Mouse (Mus musculus) midbrain, embryonic 11.5 days (tissue): ENCODE data around the gene Bbs7. TPM values are rescaled to one million over a fixed set of nuclear protein-coding genes. Genes with fewer than 3 reads are reported as not detected.
"Not testable (repeated sequence)": the region's sequence is repeated elsewhere in the genome, so short reads cannot be mapped to it uniquely, and the experiment has no call there.

Source experiments
- ATAC-seq: fragments of 200-750 bp; cut with Nextera tagmentation; 2 replicates; pipeline ENCODE4 v1.8.0; 2017; ENCODE audit warnings: moderate TSS enrichment, moderate library complexity; ENCODE audit not compliant: low FRiP score
- DNase-seq: peaks from one replicate; pipeline ENCODE4 v3.0.0; 2015; ENCODE audit warnings: low spot score; ENCODE audit errors: missing footprints
- H3K27ac ChIP-seq: fragments of 300-500 bp; sonication (generic); 2 replicates; pipeline ENCODE4 v1.5.1; 2014; ENCODE audit warnings: low read depth, low read length
- H3K27me3 ChIP-seq: fragments of 300-500 bp; sonication (generic); 2 replicates; pipeline ENCODE4 v1.6.1; 2014; ENCODE audit warnings: mild to moderate bottlenecking, low read length, moderate library complexity, mixed read lengths; ENCODE audit not compliant: control insufficient read depth, insufficient read depth
- H3K36me3 ChIP-seq: fragments of 300-500 bp; sonication (generic); 2 replicates; pipeline ENCODE4 v1.6.1; 2014; ENCODE audit warnings: mild to moderate bottlenecking, low read length, moderate library complexity, mixed read lengths; ENCODE audit not compliant: control insufficient read depth, insufficient read depth
- H3K4me1 ChIP-seq: fragments of 300-500 bp; sonication (generic); 2 replicates; pipeline ENCODE4 v1.6.1; 2014; ENCODE audit warnings: low read length; ENCODE audit not compliant: control insufficient read depth, insufficient read depth
- H3K4me2 ChIP-seq: fragments of 300-500 bp; sonication (generic); 2 replicates; pipeline ENCODE4 v1.6.1; 2014; ENCODE audit warnings: mild to moderate bottlenecking, moderate library complexity
- H3K4me3 ChIP-seq: fragments of 300-500 bp; sonication (generic); 2 replicates; pipeline ENCODE4 v1.5.1; 2014; ENCODE audit warnings: low read depth, low read length
- H3K9ac ChIP-seq: fragments of 300-500 bp; sonication (generic); 2 replicates; pipeline ENCODE4 v1.6.1; 2014; ENCODE audit warnings: low read length
- H3K9me3 ChIP-seq: fragments of 300-500 bp; sonication (generic); 2 replicates; pipeline ENCODE4 v1.6.1; 2016; ENCODE audit warnings: low read length; ENCODE audit not compliant: control insufficient read depth
- WGBS: fragments of 180-500 bp; shearing (Covaris S2); extraction: QIAGEN DNeasy Blood & Tissue Kit; methylation state at CpG from one replicate; pipeline ENCODE4 v1.1.7; 2014; 5-methylcytosine and 5-hydroxymethylcytosine counted together
- polyA plus RNA-seq: library from polyadenylated mRNA; unstranded; fragments of >200 nt; fragmentation: Nextera tagmentation; extraction: Ambion mirVana; gene quantifications from 2 replicates; pipeline ENCODE4 v1.2.1, GENCODE M21; 2014

Bbs7 gene
- 22.1 and 25.9 TPM in 2 replicates for polyA plus RNA-seq

DNA sequence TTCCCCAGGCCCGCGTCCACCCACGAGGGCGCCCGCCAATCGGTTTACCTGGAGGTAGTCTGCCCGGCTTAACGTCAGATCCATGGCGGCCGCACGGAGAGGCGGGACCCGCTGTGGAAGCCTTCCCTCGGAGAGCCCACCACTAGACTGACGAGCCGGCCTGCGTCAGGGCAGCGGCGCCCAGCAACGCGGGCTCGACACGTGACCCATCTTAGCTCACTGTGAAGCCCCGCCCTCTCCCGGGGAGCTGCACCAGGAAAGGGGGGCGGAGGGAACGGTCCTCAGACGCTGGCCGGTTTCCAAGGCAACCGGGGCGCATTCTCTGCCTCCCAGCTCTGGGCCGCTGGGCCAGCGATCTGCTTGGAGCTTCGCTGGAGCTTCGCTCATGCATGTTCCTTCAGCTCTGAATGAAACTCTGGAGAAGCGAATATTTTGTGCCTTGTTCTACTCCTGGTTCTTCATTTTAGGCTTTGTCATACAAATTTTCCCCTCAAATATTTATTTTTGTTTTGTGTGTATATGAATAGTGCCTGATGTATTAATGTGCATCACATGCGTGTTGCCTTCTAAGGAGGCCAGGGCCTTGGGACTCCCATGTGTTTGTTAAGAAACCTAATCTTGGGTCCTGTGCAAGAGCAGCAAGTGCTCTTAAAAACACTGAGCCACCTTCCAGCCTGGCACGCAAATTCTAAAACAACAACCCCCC, at the start of gene Bbs7:
Gene Bbs7, minus strand, starts transcription at position 276 of the 706 bp plus-strand sequence.
- Histone ChIP-seq H3K27me3 (no peaks in the 10 kb centered on the region), H3K36me3 (no peaks in the 10 kb centered on the region), H3K4me1 (peaks cover 2% of the 10 kb centered on the region), H3K4me3 (peak within 1 kb of the TSS; percentile 57), H3K4me2 (peak within 1 kb of the TSS; percentile 46), H3K27ac (no peak within 1 kb of the TSS), H3K9me3 (no peaks in the 10 kb centered on the region), H3K9ac (peak within 1 kb of the TSS; percentile 62)
- DNase-seq (peak; percentile 99), ATAC-seq (peak; percentile 100)
- WGBS = 3% methylated on average over 38 of the region's 38 CpGs

DNA sequence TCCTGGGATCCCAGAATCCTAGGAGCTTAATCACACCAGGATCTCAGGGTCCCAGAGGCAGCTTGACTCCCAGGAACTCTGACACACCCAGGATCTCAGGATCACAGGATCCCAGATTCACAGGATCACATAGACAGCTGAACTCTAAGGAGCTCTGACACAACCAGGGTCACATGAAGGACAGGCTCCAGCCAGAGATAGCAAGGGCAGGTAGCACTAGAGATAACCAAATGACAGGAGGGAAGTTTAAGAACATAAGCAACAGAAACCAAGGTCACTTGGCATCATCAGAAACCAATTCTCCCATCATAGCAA, 31.9 kb upstream of the Bbs7 start:
- not testable (repeated sequence) for H3K4me3 ChIP-seq, H3K9me3 ChIP-seq, H3K27me3 ChIP-seq, H3K4me1 ChIP-seq, ATAC-seq, DNase-seq, H3K27ac ChIP-seq, H3K4me2 ChIP-seq, H3K9ac ChIP-seq, H3K36me3 ChIP-seq

DNA sequence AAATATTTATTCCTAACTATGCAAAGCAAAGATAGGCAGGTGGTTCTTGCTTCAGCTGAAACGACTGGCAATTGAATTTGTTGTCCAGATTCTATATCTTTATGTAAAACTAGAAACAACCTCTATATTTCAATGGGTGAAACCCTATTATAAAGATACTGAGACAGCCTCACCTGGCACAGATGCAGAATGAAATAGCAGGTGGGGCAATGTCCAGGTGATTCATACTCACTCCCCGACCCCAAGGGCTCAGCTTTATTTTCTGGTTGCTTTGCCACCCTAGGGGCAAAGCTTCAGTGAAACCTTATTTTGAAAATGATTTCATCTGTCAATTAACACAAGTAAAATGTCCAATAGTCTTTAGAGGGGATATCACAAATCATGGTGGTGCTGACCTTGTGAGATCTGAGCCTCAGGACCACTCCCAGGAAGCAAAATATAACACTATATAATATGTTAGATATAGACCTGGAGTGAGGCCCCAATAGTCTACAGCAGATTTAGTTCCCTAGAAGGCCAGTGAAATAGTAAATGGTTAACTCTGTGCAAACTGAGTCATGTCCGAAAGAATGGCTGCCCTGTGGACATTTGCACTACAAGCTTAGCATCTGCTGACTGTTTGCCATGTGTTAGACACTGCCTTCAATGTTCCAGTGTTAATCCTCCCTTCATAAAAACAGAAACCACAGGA, 31.4 kb upstream of the Bbs7 start:
- H3K9me3 ChIP-seq = no peaks in the 10 kb centered on the region
- no peak overlapping the region for H3K9ac ChIP-seq
- WGBS = 78% methylated on average over 3 of the region's 3 CpGs
- no peak overlapping the region for H3K4me2 ChIP-seq
- H3K27me3 ChIP-seq = no peaks in the 10 kb centered on the region
- no peak overlapping the region for H3K4me3 ChIP-seq
- H3K4me1 ChIP-seq = no peaks in the 10 kb centered on the region
- H3K36me3 ChIP-seq = no peaks in the 10 kb centered on the region
- DNase-seq (no peak), ATAC-seq (no peak)
- no peak overlapping the region for H3K27ac ChIP-seq

DNA sequence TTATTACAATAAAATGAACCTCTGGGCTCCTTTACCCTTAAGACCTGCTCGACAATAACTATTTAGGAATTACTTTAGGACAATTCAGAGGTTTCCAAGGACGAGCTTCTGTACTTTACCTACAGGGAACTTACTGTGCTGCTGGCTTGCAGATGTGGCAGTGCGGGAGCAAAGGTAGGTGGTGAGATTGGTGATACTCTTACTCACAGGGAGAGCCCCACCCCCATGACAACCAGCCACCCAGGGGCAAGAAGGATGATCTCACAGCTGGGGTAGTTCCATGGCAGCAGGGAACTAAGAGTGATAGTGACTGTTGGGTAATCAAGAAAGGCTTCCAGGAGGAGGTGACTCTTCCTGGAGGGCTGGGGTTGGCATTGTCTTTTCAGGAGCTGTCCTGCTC, 30.1 kb upstream of the Bbs7 start:
- Histone ChIP-seq H3K27me3 (no peaks in the 10 kb centered on the region), H3K9me3 (no peaks in the 10 kb centered on the region), H3K4me3 (no peak overlapping the region), H3K27ac (no peak overlapping the region), H3K4me2 (no peak overlapping the region), H3K4me1 (no peaks in the 10 kb centered on the region), H3K36me3 (no peaks in the 10 kb centered on the region), H3K9ac (no peak overlapping the region)
- ATAC-seq (no peak), DNase-seq (no peak)
- WGBS = 75% methylated on average over 3 of the region's 3 CpGs

DNA sequence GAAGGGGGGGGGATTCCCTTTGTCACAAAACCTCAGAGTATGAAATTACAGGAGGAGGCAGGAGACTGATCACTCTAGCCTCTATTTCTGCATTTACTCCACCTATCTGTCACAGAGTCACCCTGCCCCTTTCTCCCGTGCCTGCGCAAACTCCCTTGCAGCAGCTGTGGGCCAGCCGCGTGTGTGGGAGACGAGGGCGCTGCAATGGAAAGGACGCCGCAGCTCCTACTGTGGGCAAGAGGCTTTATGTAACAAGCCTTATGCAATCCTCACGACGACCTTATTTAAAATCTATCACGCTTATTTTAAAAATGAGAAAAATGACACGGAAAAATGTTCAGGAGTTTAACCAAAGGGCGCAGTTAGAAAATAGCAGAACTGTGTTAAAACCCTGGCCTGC, 29.5 kb upstream of the Bbs7 start:
- ATAC-seq = no peak

DNA sequence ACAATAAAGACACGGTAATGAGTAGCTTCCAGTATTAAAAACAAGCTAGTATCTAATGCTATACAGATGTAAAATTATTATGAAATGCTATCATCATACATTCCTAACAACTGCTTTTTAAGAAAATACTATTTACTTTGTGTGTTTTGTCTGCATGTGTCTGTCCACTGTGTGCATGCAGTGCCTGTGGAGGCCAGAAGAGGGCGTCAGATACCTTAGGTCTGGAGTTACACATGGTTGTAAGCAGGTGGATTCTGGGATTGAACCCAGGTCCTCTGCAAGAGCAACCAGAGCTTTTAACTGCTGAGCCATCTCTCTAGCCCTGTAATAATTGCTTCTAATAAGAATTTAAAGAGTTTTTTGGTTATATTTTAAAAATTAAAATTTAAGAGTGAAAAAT, 27.5 kb upstream of the Bbs7 start:
- Histone ChIP-seq H3K4me2 (no peak overlapping the region), H3K4me1 (no peaks in the 10 kb centered on the region), H3K36me3 (no peaks in the 10 kb centered on the region), H3K9ac (no peak overlapping the region), H3K9me3 (no peaks in the 10 kb centered on the region), H3K27ac (no peak overlapping the region), H3K4me3 (no peak overlapping the region), H3K27me3 (no peaks in the 10 kb centered on the region)
- DNase-seq = no peak
- 59% methylated on average over 2 of the region's 2 CpGs for WGBS
- no peak for ATAC-seq

More for the DNA sequence above, 29.5 kb upstream of the Bbs7 start:
- Histone ChIP-seq H3K9ac (no peak overlapping the region), H3K27me3 (no peaks in the 10 kb centered on the region), H3K36me3 (no peaks in the 10 kb centered on the region), H3K4me1 (no peaks in the 10 kb centered on the region), H3K9me3 (no peaks in the 10 kb centered on the region), H3K27ac (no peak overlapping the region), H3K4me2 (no peak overlapping the region), H3K4me3 (no peak overlapping the region)
- DNase-seq = no peak
- WGBS = 76% methylated on average over 13 of the region's 13 CpGs

DNA sequence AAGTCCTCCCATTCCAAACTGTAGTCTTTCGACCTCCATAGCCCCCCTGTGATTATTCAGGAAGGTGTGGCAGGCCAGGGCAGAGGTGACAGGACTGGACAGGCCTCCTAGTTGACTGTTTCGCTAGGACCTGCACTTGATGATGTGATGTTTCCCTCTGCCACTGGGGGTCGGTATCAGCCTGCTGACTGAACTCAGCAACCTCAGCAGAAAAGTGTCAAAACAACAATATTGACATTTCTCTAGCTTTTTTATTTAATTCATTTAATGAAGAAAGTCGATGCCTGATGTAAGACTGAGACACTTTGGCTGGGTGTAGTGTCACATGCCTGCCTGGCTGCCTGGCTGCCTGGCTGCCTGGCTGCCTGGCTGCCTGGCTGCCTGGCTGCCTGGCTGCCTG, 22.2 kb upstream of the Bbs7 start:
- 24% methylated on average over 4 of the region's 4 CpGs for WGBS
- DNase-seq (no peak), ATAC-seq (peak; percentile 40; the same call in 1 of the 2 replicates)
- Histone ChIP-seq H3K9me3 (no peaks in the 10 kb centered on the region), H3K36me3 (no peaks in the 10 kb centered on the region), H3K4me3 (no peak overlapping the region), H3K27me3 (no peaks in the 10 kb centered on the region), H3K9ac (no peak overlapping the region), H3K27ac (no peak overlapping the region), H3K4me1 (no peaks in the 10 kb centered on the region), H3K4me2 (no peak overlapping the region)

DNA sequence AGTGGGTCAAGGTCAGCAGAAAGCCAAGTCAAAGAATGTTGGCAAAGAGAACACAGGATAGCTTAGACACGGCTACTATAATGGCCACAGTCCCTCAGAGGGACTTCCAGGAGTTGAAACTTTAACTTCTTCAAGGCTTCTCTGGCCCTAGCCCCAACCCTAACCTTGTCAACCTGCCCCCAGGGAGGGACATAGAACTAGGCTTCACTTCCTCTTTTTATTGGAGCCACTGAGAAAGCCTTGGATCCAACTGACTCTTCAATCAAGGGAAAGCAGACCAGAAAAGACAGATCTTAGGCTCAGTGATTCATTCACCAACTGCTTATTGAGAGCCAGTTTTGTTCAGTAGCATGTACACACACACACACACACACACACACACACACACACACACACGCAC, 13.5 kb upstream of the Bbs7 start:
- H3K9me3 ChIP-seq = no peaks in the 10 kb centered on the region
- 92% methylated on average over 2 of the region's 2 CpGs for WGBS

DNA sequence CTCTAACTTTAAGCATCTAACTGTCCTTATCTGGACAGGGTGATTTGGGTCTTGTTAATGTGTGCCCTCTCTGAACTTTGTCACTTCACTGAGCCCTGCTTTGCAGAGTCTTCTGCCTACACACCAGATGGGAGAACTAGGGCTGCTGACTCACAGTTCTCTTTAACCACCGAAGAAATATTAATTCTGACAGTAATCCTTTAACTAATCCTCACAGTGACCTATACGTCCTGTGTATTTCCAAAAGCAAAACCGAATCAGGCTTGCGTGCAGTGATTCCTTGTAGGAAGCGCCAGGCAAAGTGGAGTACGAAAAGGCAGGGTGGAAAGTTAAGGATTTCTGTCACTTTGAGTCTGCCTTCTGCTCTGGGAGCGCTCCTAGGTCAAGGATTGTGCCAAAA, 4.9 kb upstream of the Bbs7 start:
- ATAC-seq (no peak), DNase-seq (no peak)
- Histone ChIP-seq H3K27me3 (no peaks in the 10 kb centered on the region), H3K4me2 (no peak overlapping the region), H3K36me3 (no peaks in the 10 kb centered on the region), H3K9ac (no peak overlapping the region), H3K4me3 (no peak overlapping the region), H3K4me1 (peaks cover 2% of the 10 kb centered on the region), H3K9me3 (no peaks in the 10 kb centered on the region), H3K27ac (no peak overlapping the region)
- 73% methylated on average over 7 of the region's 7 CpGs for WGBS

More for the DNA sequence above, 13.5 kb upstream of the Bbs7 start:
- no peak overlapping the region for H3K27ac ChIP-seq
- no peaks in the 10 kb centered on the region for H3K4me1 ChIP-seq
- ATAC-seq (no peak), DNase-seq (no peak)
- no peak overlapping the region for H3K4me2 ChIP-seq
- H3K9ac ChIP-seq = no peak overlapping the region
- H3K4me3 ChIP-seq = no peak overlapping the region
- H3K36me3 ChIP-seq = no peaks in the 10 kb centered on the region
- H3K27me3 ChIP-seq = no peaks in the 10 kb centered on the region
